Mouse (Mus musculus) CD4-positive, CD25-positive, alpha-beta regulatory T cell, adult 2 months (primary cell): ENCODE results near the gene Taf8.
A peak's percentile ranks its signal among the peaks of the same experiment; 100 is the strongest.

ENCODE experiments used
- DNase-seq: peaks from one replicate; pipeline ENCODE4 v3.0.0-alpha.2; 2012; ENCODE audit warnings: low read depth, low spot score

Gene Taf8

DNA sequence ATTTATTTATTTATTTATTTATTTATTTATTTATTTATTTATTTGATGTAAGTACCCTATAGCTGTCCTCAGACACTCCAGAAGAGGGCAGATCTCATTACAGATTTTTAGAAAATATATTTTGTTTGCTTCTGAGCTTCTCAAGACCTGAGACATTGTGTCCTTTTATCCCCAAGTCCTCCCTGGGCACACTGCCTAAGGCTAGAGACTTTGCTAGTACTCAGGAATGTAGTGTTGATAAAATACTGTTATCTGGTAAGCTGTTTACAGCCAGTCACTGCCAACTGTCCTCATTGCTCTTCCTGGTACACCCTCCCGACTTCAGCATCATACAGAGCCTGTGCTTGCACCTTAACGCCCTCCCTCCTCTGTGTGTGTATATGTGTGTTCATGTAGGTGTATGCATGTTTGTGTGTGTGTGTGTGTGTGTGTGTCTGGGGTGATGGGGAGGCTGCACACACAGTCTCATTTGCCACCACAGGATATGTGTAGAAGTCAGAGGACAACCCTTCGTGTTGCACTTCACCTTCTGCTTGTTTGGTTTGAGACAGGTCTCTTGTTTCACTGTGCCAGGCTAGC, 42.7 kb downstream of the Taf8 start:
- DNase-seq = no peak

GRCm38 (mm10) chr17:47458936-47459335, 43.2 kb downstream of the Taf8 start:
- no peak for DNase-seq

GRCm38 (mm10) chr17:47458310-47458709, 43.8 kb downstream of the Taf8 start:
- DNase-seq = no peak

DNA sequence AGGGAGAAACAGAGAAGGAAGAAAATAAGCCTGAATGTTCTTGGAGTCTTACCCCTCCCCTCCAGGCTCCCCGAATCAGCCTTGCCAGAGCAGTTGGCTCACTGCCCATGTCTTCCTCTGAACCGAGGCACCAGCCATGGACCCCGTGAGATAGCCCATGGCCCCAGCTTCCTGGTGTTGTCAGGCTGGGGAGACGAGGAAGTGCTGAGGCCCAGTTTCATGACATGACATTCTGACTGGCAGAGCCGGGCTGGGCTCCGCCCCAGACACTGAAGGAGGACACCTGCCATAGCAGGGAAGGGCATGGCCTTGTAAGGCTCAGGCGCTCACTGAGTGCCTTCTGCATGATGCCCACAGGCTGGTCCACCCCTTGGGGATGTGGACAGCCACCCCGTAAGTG, 47.4 kb downstream of the Taf8 start:
- no peak for DNase-seq

- DNase-seq = no peak
Observed at GRCm38 (mm10) chr17:47452886-47453285, 49.2 kb downstream of the Taf8 start.

- no peak for DNase-seq
Observed at GRCm38 (mm10) chr17:47450880-47451565, 51.1 kb downstream of the Taf8 start.

GRCm38 (mm10) chr17:47450239-47450638, 51.9 kb downstream of the Taf8 start:
- no peak for DNase-seq

- DNase-seq = no peak
Observed at GRCm38 (mm10) chr17:47449432-47449831, 52.7 kb downstream of the Taf8 start.

DNA sequence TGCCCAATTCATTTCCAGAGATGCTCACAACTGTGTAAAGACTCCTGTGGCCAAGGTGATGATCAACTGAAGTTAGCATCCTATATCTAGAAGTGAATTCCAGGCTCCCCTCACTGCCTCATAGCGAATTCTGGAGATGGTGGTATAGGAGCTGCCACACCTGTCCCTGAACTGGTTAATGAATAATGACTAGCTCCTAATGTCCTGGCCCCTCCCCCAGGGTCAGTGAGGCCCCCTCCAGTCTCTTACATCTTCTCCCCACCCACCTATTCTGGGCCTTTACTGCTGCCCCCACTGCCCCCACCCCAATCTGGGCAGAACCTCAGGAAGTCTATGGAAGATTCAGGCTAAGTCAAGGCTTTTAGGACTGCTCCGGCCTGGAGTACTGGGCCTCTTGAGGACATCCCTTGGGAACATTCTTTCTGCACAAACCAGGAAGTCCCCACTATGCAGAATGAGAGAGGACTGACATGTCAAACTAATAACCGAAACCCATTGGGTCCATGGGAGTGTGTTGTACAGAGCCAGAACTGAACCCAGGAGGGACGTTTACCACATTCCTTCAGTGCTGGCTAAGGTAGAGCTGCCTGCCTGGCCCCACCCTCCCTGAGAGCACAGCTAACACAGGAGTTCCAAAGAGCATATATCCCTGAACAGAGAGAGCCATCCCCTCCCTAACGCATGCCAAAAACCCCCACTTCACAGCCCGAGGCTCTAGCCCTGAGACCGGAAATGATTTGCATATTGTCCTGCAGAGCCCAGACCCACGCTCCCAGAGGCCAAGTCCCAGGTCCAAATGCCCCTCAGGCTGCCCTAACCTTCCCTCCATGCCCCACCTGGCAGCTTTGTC, 53.3 kb downstream of the Taf8 start:
- DNase-seq = no peak

DNA sequence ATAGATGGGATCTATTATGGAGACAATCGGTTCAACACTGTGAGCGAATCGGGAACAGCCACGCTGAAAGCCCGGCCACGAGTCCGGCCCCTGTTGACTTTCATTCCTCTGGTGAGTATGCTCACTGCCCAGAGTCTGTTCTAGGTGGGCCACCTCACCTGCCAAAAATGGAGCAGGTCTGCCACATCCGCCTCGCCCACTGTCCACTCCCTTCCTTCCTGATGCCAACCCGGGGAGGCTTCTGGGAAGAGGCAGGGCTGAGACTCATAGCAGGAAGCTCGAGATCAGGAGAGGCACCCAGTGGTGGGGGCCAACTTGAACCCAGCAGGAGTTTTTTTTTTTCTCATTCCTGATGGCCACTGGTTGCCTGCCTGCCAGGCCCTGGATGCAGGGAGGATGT, 55.5 kb downstream of the Taf8 start:
- no peak for DNase-seq

- no peak for DNase-seq
Observed at GRCm38 (mm10) chr17:47446025-47446424, 56.1 kb downstream of the Taf8 start.

- DNase-seq = no peak
Observed at GRCm38 (mm10) chr17:47445518-47445917, 56.6 kb downstream of the Taf8 start.

DNA sequence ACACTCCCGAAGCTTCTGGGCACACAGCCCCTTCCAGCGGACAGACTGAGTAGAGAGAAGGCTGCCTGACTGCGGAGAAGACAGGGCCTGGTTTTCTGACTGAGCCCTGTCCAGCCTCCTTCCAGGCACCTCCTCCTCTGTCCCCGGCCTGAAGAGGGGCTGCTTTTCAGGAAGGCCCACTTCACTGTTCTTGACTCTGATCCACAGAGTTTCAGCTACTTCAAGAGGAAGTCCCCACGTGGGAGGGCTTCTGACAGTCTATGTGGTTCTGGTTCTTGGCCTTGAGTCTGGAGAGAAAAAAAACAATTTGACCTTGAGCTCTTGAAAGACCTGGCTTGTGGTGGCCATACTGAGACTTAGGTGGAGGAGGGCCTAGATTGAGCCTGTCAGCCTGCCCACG, 58.0 kb downstream of the Taf8 start:
- no peak for DNase-seq

DNA sequence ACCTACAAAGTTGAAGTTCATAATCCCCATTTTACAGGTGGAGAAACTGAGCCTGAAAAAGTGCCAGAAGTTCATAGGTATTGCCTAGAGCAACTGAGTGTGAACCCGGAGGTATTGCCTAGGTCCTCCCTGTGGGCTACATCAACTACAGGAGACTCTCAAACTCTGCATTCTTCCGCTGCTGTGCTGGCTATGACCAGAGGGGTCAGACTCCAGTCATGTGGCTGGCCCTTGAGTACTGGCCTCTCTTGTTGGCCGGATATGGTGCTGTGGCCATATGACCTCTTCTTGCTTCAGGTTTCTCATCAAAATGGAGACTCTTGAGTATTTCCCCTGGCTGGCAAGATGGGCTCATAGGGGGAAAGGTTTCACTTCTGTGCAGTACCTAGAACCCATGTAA, 59.8 kb downstream of the Taf8 start:
- DNase-seq = no peak

GRCm38 (mm10) chr17:47441296-47442051, 60.6 kb downstream of the Taf8 start:
- DNase-seq = no peak

GRCm38 (mm10) chr17:47440359-47440890, 61.7 kb downstream of the Taf8 start:
- DNase-seq = no peak

GRCm38 (mm10) chr17:47439396-47440028, 62.6 kb downstream of the Taf8 start:
- DNase-seq = no peak

- DNase-seq = no peak
Observed at GRCm38 (mm10) chr17:47438611-47439010, 63.5 kb downstream of the Taf8 start.

DNA sequence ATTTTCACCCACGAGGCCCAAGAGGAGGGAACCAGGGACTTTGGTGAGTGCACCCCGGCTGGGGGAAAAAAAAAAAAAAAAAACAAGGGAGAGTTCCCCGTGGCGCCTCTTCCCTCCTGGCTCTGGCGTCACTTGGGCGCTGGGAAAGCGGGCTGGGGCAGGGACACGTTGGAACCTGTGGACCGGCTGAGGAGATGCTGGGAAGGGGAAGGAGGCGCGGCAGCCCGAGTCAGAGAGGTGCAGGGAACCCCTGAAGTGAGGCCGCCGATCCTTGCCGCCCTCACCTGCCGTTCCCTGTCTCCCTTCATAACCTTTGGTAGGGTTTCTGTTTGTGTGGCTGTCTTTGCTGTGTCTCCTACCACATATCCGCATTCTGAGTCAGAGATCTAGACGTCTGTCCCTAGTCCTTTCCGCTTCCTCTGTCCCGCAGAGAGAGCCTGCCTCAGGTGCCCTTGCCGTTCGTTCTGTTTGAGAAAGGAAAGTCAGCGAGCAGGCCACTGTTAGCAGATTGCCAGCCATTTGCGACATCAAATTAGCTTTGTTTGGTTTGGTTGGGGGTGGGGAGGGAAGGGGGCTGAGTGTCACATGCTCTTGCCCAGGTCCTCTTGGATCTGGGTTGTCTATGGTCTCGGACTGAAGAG, 65.1 kb downstream of the Taf8 start, which contains the start of gene 1700001C19Rik:
1700001C19Rik (minus strand) TSS at position 470 of the 641 bp plus-strand sequence.
- DNase-seq = peak; percentile 41

DNA sequence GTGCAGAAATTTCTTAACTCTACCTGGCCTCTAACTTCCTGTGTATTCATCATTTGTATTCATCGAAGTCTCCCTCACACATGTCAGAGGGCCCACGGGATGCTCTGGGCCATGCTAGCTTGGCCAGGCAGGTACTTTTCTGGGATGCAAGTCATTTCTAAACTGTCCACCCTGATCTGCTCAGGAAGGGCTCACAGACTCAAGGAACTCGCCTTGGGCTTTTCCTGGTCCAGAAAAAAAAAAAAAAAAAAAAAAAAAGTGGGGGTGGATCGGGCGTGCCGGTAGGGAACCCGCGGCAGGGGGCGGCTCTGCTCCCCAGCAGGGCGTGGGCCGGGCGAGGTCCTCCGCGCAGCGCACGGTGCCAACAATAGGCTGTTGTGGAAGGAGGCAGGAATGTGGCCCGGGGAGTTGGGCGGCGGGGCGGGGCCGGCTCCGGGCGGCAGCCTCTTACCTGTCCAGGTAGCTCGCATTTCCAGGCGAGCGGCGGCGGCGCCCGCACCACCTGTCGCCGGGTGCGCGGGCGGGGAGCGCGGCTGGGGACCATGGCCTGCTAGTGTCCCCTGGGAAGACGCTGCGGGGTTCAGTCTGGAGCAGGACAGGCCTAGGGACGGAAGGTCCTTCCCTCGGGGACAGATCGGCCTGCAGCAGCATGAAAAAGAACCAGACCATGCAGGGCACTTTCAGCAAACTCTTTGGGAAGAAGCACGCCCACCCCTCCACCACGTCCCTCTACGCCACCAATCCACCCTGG, 65.8 kb downstream of the Taf8 start, which contains the start of gene AI661453:
AI661453 (plus strand) TSS at position 460 of the 751 bp plus-strand sequence.
- peak; percentile 22 for DNase-seq
